Mouse (Mus musculus) inflammation-experienced regulatory T-cells, adult 6 months (primary cell): Measurements from ENCODE around the gene Cd300ld4. TPM values are rescaled to one million over a fixed set of nuclear protein-coding genes. Genes with fewer than 3 reads are reported as not detected.
"Not testable (repeated sequence)": the region's sequence is repeated elsewhere in the genome, so short reads cannot be mapped to it uniquely, and the experiment has no call there.

Experiments used
- ATAC-seq: one replicate; pipeline ENCODE4 v1.8.0; 2017
- polyA plus RNA-seq, 3 experiments: library from polyadenylated mRNA; unstranded; fragments of 100-300 nt; shearing (Covaris generic); gene quantifications; one replicate each; pipeline ENCODE4 v1.2.1; 2017

The Cd300ld4 gene
- polyA plus RNA-seq, result not detected

DNA sequence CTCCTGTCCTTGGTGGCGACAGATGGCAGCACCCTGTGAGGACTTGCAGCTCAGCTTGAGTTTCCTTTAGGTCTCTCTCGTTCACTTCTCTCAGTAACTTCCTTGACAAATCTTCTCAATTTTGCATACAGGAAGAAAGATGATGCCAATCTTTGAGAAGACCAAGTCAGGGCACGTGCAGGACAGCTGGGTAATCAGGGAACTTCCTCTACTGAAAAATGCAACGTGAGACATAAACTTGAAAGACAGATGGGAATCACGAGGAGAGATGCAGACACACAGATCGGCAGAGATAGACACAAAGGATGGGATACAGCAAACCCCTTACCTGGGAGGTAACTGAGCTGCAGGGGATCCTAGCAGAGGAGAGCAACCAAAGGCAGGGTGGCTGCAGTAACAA, at the start of gene Cd300ld4:
TSS of gene Cd300ld4 (minus strand) at position 101 of the 400 bp plus-strand sequence.
- not testable (repeated sequence) for ATAC-seq

DNA sequence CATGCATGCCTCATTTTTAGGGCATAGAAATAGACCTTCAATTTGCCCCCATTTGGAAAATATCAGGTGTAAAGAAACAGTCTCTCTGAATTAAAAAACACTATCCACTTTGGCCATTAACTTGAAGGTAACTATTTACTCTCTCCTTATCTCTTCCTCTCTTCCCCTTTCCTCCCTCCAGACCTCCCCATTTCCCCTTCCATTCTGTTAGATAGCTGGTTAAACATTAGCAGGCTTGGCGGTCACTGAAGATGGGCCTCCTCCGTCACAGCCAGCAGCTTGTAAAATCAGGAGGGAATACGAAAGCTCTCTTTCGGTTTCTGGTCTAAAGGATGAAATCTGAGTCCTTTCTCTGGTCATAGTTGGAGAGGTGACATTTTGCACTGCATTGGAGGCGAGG, 49.0 kb upstream of the Cd300ld4 start:
- no peak for ATAC-seq

DNA sequence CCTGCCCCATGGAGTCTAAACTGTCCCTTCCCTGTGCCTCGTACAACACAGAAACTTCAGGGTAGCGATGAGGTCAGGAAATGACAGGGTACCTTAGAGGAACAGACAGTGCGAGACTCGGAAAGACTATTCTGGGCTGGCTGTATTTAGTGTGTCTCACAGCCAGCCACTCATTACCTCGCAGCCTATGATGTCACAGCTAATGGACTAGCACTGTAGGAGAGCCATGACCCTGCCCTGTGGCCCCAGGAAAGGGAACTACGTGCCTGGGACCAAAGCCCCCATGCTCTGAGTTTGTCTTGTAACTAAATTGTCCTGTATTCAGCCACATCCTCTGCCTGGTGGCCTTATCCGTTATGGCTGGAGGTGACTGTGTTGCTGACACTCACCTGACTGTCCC, 48.6 kb upstream of the Cd300ld4 start:
- no peak for ATAC-seq

DNA sequence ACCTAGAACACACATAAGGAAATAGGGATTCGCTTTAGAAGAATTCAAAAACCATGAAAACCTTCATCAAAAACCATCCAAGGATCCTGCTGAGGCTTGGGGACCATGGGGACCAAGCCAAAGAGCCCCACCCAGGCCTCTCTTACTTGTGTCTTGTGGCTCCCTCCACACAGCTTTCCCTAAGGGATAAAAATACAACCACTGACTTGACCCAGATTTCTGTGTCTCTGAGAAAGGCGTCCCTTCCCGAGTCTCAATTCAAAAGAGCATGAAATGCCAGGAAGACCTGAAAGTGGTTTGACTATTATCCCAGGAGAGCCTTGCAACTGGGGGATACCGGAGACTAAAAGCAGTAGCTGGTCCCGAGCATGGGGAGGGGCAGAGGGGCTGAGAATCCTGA, 46.2 kb upstream of the Cd300ld4 start:
- ATAC-seq, result no peak

DNA sequence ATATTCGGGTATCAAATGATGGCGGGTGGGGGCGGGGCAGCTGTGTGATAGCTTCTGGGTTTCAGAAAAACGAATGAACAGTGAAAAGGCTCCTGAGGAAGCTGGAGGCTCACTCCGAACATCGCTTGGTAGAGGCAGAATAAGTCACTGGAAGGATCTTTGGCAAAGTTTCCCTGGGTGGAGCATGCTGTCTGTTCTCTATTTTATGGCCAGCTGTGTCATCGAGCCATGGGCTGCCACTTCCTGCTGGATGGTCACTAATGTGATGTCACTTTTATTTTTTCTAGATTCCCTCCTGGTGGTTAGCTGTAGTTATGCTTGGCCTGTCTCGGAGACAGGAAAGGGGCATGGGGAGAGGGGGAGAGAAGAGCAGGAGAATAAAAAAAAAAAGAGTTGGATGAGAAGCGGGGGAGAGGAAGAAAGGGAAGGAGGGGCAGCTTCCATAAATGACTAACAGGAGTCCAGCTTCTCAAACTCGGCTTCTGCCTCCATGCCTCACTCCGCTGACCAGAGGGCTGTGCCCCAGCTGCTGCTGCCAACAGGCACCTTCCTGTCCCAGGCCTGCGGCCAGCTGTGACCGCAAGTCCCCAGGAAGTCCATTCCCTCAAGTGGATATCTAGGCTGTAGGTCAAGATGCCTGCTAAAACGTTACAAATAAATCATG, 45.0 kb upstream of the Cd300ld4 start:
- no peak for ATAC-seq

DNA sequence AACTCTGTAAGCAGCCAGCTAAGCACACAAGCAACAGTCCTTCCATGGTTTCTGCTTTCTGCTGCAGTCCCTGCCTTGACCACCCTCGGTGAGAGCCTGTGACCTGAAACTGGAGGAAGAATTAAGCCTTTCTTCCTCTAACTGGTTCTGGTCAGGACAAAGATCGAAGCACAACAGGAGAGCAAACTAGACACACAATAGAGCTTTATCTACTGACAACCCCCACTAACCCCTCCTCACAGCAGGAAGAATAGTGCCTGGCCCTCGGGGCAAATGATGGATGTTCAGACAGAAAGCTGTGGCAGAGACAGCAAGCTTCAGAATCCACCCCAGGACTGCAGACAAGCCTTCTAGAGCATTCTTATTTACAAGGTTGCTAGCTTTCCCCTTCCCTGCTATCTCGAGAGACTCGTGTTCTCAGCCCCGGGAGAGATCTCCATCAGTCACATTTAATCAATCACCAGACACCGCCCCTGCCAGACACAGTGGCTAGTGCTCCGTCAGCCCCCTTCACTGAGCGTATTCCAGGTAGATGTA, 44.3 kb upstream of the Cd300ld4 start:
- ATAC-seq, result no peak

DNA sequence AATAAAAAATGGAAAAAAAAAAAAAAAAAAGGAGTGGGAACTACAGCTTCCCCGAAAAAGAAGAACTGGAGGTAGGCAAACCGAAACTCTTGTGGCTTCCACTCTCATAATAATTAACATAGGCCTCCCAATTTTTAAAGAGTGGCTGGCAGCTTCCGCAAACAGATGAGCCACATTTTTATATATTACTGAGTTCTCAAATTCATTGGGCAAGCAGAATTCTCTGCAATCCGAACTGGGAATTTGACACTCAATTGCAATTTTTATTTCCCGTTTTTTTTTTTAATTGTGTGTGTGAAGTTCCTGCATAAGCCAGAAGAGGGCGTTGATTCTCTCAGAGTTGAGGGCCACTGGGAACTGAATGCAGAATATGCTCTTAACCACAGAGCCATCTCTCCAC, 40.0 kb upstream of the Cd300ld4 start:
- ATAC-seq, result no peak

DNA sequence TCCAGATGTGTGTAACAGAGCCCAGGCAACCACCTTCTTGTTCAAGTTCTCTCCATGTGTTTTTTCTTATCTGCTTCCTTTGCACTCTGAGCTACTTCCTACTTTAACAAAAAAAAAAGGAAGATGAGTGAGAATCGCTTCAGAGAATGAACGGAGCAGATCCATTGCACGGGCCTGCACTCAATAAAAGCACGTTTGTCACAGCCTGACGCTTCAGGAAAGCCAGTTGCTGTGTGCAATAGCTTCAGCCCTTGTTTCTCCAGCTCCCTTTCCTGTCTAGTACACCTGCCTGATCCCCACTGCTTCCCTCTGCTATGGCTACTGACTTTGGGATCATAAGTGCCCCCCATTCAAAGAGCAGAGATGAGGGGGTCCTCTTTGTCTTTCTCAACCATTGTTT, 35.3 kb upstream of the Cd300ld4 start, which contains the start of gene Cd300e:
TSS of gene Cd300e (minus strand) at position 101 of the 400 bp plus-strand sequence.
- no peak for ATAC-seq

DNA sequence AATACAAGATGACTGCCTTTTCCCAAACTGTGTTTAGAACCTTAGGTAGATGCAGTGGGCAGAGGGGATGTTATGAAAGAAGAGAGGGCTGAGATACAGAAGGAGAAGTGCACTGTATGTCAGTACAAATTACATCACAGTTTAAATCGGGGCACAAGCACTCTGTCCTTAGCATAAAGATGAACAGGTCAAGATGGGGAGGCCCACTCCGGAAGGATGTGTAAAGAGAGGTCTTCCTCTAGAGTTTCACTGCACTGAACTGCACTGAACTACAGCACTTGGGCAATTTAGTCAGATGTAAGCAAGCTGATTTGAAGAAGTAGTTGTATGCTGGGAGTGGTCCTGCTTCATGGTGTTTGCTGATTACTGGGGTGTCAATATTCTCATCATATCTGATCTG, 33.0 kb upstream of the Cd300ld4 start:
- no peak for ATAC-seq

DNA sequence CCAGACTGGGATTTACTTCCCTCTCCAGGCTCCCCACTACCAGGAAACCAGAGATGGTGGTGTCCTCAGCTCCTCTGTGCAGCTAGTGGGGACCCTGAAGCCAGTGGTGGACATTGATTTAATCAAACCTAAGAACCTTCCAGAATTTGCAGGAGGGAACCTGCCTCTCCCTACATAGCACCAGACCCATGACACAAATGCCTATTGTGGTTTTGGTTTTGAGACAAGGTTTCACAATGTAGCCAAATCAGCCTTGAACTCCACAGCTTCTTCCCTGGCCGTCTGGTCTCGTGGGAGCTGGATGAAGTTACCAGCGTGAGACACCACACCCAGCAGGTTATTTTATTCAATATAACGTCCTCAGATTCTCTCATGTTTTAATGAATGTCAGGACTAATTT, 31.9 kb upstream of the Cd300ld4 start:
- no peak for ATAC-seq

DNA sequence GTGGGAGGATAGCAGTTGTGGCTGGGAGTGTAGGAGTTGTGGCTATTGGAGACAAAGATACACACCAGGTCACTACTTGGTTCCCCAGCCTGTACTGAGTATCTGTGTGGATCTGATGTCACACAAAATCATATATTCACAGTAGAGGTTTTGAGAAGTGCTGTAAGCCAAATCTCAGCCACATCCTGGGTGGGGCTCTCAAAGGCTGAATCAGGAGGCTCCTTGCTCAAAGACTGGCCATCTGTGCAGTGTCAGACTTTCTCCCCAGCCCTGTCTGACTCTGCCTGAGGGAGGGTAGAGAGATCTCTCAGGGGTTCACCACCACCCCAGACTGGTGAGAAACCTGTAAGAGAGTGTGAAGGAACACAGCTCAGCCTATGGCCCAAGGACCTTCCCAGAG, 27.7 kb upstream of the Cd300ld4 start:
- no peak for ATAC-seq

DNA sequence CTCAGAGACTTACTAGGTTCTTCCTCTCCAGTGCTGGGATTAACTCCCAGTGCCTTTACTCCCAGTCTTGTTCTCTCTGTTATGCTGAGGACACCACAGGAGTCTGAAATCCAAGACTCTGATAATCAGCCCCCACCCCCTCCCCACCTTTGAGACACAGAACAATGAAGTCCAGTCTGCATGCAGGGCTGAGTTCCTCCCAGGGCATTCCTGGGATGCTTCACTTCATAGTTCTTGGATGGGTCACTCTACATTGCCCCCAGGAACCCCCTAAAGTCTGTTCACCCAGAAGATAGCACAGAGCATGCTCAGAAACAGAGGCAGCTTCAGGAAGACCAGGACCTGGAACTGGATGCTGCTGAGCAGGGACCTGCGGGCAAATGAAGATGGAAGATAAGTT, 26.2 kb upstream of the Cd300ld4 start:
- no peak for ATAC-seq

DNA sequence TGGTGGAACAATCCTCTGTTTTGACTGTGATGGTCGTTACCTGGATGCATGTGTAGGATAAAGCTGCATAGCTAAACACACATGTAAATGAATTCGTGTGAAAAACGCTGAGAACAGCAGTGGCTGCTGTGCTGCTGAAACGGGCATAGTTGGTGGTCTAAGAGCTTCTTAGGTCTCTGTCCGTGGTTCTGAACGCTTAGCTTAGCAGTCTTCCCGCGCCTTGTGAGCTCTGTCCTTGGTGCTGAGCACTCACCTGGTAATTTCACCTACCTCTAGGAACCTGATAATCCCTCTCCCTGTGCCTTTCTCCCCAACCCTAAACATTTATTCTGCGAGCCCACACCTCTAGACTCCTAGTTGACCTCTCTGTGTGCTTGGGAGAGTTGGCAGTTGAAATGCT, 25.4 kb upstream of the Cd300ld4 start:
- ATAC-seq, result no peak

DNA sequence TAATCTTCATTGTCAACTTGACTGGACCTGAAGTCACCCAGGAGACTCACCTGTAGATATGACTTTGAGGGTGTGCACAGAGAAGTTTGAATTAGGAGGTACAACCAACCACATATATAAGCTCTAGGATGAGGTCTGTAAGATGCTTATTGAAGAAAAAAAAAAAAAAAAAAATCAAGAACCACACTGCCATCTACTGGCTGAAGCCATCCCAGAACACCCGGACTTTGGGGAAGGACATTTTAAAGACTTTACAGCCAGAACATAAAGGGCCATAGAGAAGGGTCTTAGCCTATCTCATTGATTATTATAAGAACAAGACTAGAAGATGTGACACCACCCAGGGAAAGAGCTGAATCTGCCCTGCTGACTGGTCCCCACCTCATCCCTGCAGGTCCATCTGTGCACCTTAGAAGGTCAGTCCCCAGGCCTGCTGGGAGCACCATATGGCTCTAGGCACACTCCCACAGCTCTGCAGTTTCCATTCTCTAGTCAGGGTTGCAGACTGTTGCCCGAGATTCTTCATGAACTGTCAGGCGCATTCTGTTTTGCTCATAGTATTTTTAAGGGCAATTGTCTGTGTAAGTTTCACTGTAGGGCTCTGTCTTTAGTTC, 22.6 kb upstream of the Cd300ld4 start:
- no peak for ATAC-seq

DNA sequence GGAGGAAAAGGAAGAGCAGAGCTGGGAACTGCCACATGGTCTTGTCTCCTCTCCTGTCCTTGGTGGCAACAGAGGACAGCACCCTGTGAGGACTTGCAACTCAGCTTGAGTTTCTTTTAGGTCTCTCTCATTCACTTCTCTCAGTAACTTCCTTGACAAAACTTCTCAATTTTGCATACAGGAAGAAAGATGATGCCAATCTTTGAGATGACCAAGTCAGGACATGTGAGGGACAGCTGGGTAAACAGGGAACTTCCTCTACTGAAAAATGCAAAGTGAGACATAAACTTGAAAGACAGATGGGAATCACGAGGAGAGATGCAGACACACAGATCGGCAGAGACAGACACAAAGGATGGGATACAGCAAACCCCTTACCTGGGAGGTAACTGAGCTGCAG, 21.4 kb upstream of the Cd300ld4 start, which contains the start of gene Cd300ld3:
TSS of gene Cd300ld3 (minus strand) at position 151 of the 400 bp plus-strand sequence.
- no peak for ATAC-seq

DNA sequence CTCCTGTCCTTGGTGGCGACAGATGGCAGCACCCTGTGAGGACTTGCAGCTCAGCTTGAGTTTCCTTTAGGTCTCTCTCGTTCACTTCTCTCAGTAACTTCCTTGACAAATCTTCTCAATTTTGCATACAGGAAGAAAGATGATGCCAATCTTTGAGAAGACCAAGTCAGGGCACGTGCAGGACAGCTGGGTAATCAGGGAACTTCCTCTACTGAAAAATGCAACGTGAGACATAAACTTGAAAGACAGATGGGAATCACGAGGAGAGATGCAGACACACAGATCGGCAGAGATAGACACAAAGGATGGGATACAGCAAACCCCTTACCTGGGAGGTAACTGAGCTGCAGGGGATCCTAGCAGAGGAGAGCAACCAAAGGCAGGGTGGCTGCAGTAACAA, 10.9 kb upstream of the Cd300ld4 start, which contains the start of gene Cd300ld5:
TSS of gene Cd300ld5 (minus strand) at position 101 of the 400 bp plus-strand sequence.
- not testable (repeated sequence) for ATAC-seq

DNA sequence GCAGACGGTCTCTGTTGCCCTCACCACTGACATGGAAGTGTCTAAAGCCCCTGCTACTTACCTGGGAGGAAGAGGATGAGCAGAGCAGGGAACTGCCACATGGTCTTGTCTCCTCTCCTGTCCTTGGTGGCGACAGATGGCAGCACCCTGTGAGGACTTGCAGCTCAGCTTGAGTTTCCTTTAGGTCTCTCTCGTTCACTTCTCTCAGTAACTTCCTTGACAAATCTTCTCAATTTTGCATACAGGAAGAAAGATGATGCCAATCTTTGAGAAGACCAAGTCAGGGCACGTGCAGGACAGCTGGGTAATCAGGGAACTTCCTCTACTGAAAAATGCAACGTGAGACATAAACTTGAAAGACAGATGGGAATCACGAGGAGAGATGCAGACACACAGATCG, 10.7 kb downstream of the Cd300ld4 start, which contains the start of gene Cd300ld2:
TSS of gene Cd300ld2 (minus strand) at position 101 of the 400 bp plus-strand sequence.
- ATAC-seq, result not testable (repeated sequence)

DNA sequence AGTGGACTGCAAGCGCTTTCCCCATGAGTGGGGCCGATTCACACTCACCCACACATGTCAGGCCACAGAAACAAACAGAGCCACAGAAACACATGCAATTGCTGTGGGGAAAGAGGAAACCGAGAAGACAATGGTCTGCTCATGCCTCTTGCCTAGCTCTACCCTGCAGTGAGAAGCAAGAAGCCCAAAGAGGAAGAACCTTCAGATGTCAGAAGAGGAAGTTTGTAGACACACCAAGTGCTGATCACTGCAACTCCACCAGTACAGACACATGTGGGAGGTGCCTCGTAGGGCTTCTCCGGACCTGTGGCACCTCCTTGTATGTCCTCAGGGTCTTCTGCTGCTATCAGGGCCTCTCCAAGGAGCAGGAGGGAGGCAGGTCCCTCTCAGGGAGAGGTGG, 22.7 kb downstream of the Cd300ld4 start:
- ATAC-seq, result no peak

DNA sequence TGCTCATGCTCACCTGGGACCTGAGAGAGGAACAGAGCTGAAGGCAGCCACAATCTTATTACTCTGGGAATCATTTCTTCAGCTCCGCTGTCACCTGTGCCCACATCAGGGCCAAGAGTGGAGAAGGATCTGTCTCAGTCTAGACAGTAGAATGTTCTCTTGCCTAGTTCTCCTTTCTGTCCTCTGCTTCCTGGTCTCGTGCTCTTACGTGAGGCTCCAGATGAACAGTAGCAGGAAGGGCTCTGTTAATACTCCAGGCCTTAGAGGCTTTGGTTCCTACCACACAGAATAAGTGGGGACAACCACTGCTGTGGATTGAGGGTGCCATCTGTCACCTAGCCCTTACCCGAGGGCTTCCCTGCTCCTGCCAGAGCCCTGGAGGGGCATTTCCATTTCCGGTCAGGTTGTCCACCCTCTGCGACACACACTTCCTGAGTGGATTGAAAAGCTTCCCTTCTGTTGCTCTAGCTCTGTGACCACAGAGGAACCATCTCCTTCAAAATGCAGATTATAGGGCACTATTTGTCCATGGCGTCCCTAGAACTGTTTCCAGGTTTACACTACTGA, 25.3 kb downstream of the Cd300ld4 start, which contains the start of gene Cd300c2:
TSS of gene Cd300c2 (minus strand) at position 407 of the 567 bp plus-strand sequence.
- no peak for ATAC-seq

DNA sequence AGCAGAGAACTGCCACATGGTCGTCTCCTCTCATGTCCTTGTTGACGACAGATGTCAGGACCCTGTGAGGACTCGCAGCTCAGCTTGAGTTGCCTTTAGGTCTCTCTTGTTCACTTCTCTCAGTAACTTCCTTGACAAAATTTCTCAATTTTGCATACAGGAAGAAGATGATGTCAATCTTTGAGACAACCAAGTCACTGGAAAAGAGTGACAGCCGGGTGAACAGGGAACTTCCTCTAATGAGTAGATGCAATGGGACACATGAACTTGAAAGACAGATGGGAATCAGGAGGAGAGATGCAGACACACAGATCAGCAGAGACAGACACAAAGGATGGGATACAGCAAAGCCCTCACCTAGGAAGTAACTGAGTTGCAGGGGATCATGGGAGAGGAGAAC, 37.0 kb downstream of the Cd300ld4 start, which contains the start of gene Cd300ld:
TSS of gene Cd300ld (minus strand) at position 130 of the 400 bp plus-strand sequence.
- ATAC-seq, result no peak

DNA sequence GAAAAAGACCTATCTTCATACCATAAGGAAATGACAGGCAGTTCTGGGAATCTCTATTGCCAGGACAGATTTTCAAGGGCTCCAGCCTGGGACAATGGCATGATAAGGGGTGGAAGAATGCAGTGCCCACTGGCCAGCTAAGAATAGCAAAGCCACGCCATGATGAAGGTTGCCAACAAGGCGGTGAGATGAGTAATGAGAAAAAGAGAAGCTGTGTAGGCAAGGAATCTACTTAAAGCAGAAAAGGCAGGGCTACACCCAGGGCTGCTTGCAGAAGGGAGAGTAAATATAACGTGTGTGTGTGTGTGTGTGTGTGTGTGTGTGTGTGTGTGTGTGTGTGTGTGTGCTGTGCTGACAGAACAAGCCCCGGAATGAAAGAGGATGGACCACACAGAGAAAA, 44.9 kb downstream of the Cd300ld4 start:
- no peak for ATAC-seq

DNA sequence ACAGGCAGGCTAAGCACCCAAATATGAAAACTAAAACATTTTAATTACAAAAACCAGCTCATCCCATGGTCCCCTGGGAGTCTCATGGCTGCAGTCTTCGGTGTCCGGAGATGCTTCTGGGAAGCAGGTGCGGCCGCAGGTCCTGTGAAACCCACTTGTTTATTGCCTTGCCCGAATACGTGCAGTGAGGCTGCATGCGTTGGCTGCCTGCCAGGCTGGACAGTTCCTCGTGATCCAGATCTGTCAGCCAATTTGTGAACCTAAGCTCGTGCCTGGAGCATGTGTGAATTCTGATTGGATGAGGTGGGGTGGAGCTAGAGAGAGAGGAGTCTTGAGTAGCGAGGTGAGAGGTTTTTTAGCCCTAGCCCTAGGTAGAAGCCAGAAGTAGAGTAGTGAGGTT, 54.1 kb downstream of the Cd300ld4 start:
- no peak for ATAC-seq
